Mouse (Mus musculus): Measurements from ENCODE around the gene Cited2.

The Cited2 gene

GRCm38 (mm10) chr10:17723871-17724741 lies 1.1 kb downstream of the Cited2 start:
- DNase-seq (ENCODE audit: low read depth, low spot score) = no peak

- DNase-seq (ENCODE audit: low read depth, low spot score) = no peak
Observed at GRCm38 (mm10) chr10:17725037-17725584, 2.1 kb downstream of the Cited2 start.

DNA sequence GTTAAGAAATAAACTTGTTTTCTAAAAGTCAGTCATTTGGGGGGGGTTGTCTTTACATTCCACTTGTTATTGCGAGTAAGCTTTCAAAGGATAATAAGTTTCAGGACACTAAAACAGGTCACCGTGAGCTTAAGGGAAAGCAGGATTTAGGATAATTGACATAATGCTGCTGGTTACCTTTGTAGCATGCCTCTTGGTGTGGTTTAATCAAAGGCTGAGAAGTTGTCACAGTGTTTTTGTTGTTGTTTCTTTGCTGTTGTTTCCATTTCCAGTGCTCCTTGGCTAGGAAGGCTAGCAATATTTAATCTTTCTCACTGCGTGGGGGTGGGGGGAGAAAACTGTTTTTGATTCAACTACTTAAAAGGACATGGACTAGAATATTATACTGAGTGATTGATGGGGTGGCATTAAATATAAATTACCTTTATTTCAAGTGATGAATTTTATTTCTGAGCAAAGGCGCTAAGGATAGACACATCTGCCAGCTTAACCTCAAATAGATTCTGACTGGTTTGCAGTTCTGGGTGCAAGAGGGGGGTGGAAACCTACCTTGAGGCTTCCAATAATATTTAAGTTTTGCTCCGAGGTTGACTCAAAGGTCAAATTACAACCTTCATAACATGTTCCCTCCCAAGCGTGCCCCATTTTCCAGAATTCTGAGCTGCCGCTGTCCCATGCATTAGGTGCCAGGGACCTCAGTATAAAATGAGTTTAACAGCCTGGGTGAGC lies 2.8 kb downstream of the Cited2 start:
- DNase-seq (ENCODE audit: low read depth, low spot score) = no peak

GRCm38 (mm10) chr10:17726373-17726720 lies 3.3 kb downstream of the Cited2 start:
- no peak for DNase-seq (ENCODE audit: low read depth, low spot score)

- DNase-seq (ENCODE audit: low read depth, low spot score) = peak; percentile 68
Observed at GRCm38 (mm10) chr10:17727161-17727925, 4.3 kb downstream of the Cited2 start.

GRCm38 (mm10) chr10:17727926-17728279 lies 4.9 kb downstream of the Cited2 start:
- DNase-seq (ENCODE audit: low read depth, low spot score) = peak; percentile 76

DNA sequence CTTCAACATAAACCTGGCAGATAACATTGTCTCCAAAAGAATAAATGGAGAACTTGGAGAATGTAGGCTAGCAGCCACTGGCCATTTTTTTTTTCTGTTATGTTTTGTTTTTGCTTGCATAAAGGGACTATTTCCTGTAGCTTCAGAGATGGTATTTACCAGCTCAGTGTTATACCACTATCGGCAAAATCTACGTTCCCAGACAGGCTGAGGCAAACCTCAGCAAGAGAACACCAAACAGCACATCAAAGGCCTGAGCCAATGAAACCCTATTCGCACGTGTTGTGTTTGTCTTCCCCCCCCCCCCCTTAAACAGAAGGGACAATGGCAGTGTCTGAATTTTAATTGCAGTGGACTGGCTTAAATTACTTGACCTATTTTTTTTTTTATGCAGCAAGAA lies 5.7 kb downstream of the Cited2 start:
- no peak for DNase-seq (ENCODE audit: low read depth, low spot score)

GRCm38 (mm10) chr10:17729476-17729875 lies 6.5 kb downstream of the Cited2 start:
- DNase-seq (ENCODE audit: low read depth, low spot score) = no peak

DNA sequence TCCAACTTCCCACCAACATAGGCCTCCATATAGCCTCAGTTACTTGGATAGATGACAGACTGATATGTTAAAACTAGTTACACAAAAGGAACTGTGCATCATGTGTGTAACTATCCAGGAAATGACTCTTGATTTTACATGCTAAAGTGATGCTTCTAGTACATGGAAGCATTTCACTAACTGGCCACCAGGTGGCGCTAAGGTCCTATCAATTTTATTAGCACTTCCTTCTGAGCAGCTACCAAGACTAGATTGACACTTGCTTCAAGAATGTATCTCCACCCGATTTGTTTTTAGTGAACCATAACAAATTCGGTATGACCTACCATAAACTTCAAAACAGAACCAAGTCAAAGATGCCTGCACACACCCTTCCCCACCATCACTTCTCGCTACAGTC lies 10.0 kb downstream of the Cited2 start:
- DNase-seq (ENCODE audit: low read depth, low spot score) = peak; percentile 81

GRCm38 (mm10) chr10:17742581-17742980 lies 19.6 kb downstream of the Cited2 start:
- no peak for DNase-seq (ENCODE audit: low read depth, low spot score)

DNA sequence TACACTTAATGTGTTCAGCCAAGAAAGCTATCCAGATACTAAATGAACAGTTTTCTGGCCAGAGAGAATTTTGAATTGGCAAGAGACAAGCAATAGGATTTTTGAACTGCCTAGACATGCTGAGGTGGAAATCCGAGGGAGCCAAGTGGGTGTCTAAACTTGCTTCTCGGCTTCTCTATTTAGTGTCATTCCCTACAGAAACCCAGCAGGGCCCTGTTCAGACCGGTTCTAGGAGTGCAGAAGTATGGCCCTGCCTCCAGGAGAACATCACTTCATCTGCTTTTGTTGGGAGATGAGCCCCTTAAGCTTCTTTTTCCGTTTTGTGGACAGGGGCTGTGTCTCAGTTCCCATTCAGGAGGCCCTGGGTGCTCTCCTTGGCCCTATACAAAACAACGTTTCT lies 29.5 kb downstream of the Cited2 start:
- DNase-seq (ENCODE audit: low read depth, low spot score) = no peak

- DNase-seq (ENCODE audit: low read depth, low spot score) = no peak
Observed at GRCm38 (mm10) chr10:17759772-17760171, 36.8 kb downstream of the Cited2 start.

DNA sequence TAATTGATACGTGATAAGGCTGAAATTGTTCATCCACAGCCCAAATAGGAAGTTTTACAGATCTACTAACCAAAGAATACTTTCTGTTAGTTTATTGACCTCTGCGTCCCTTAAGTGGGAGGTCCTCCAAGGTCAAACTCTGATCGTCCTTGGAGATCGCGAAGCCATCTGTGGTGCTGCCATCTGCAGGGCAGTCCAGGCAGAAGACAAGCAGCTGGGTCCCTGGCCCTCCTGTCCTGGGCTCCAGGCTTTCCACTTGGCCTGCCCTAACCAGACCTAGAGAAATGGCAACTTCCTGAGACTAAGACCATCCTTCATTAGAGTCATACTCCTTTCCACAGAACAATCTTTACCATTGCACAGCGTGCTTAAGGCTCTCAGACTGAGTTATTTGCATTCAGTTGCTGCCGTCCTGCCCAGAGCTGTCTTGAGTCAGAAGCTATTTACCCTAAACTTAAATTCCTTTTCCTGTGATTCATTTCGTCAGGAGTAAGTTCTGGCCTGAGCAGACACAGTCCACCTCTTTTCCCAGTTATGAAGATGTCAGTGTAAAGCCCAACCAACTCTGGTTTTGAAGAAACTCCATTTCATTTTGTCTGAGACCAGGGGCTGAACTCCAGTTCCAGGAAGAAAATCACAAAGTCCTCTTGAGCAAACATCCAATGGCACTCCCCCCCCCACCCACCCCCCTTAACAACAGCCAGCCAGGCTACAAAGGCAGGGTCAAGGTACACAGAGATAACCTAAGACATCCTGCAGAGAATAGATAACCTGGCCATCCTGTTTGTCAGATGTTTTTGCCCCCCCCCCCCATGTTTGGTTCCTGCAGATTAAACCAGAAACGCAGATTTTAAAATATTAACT lies 38.0 kb downstream of the Cited2 start:
- no peak for DNase-seq (ENCODE audit: low read depth, low spot score)

DNA sequence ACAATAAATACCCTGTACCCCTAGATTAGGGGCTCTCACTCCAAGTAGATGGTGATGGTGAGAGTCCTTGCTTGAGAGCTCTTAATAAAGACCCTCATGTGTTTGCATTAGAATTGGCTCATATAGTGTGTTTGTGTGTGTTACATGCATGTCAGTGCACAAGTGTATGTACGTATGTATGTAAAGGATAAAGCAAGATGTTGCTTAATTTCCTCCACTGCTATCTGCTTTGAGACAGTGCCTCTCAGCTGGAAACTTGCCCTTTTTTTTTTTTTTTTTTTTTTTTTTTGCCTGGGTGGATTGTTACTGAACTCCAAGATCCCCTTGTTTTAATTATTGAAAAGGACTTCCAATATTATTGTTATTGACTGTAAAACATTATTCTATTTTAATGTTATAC lies 38.6 kb downstream of the Cited2 start:
- DNase-seq (ENCODE audit: low read depth, low spot score) = no peak

GRCm38 (mm10) chr10:17762946-17763345 lies 39.9 kb downstream of the Cited2 start:
- DNase-seq (ENCODE audit: low read depth, low spot score) = no peak

- DNase-seq (ENCODE audit: low read depth, low spot score) = peak; percentile 40
Observed at GRCm38 (mm10) chr10:17769856-17770255, 46.8 kb downstream of the Cited2 start.

GRCm38 (mm10) chr10:17772364-17772763 lies 49.3 kb downstream of the Cited2 start:
- no peak for DNase-seq (ENCODE audit: low read depth, low spot score)

GRCm38 (mm10) chr10:17774366-17774765 lies 51.3 kb downstream of the Cited2 start:
- DNase-seq (ENCODE audit: low read depth, low spot score) = no peak

DNA sequence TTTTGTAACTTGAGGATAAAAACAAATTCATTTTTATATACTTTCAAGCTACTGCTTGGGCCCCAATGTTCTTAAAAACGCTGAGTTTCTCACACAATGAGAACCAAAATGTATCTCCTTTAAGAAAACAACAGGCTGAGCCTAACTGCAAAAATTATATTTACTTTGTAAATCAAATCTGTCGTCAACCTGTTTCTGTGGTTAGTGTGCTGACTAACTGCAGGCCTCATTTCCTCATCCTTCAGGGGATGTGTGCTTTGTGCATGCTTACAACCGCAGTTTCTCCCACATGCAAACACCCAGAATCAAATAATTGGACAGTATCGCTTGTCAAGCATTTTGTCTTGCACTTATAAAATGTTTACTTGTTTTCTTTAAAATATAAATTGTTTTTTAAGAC lies 52.1 kb downstream of the Cited2 start:
- DNase-seq (ENCODE audit: low read depth, low spot score) = no peak

Data from forelimb bud, embryonic 11.5 days (tissue).